Mouse (Mus musculus): ENCODE data around the gene Bfar. TPM values are rescaled to one million over a fixed set of nuclear protein-coding genes. Genes with fewer than 3 reads are reported as not detected.

Gene Bfar
- polyA plus RNA-seq, 1 experiment: 24.1 TPM

GRCm38 (mm10) chr16:13750626-13751025 lies 79.0 kb downstream of the Bfar start:
- peaks cover 9% of the 10 kb centered on the region for H3K9me3 ChIP-seq (replicated peaks; ENCODE audit: control insufficient read depth, insufficient read depth, low read length, poor library complexity, severe bottlenecking)
- no peaks in the 10 kb centered on the region for H3K27me3 ChIP-seq (ENCODE audit: control insufficient read depth, insufficient read depth, low read length, poor library complexity, severe bottlenecking)
- H3K27ac ChIP-seq (ENCODE audit: insufficient read depth, low read length): peak overlapping the region; percentile 100
- no peaks in the 10 kb centered on the region for H3K36me3 ChIP-seq (ENCODE audit: control insufficient read depth, insufficient read depth, low read length, poor library complexity, severe bottlenecking)
- 0 out of 2 replicates have a peak, but pooled peaks have one; percentile 32 for TF ChIP-seq EP300 (IDR thresholded peaks at IDR 0.05; ENCODE audit: insufficient read depth, low read depth, low read length)
- TF ChIP-seq CTCF (IDR thresholded peaks at IDR 0.05; ENCODE audit: low read depth, low read length): no peak
- no peaks in the 10 kb centered on the region for H3K4me1 ChIP-seq (ENCODE audit: control insufficient read depth, insufficient read depth, low read length)
- peak overlapping the region; percentile 5; the same call in 1 of the 2 replicates for H3K4me3 ChIP-seq (ENCODE audit: low read depth, low read length)
- no peak overlapping the region for H3K9ac ChIP-seq (ENCODE audit: low read depth, poor library complexity, severe bottlenecking)

Other genes with a start within 250 kb of the Bfar start
- 68.0 and 80.3 TPM in 2 replicates for gene Parn, start 3.7 kb upstream of the Bfar start, polyA plus RNA-seq (2011; ENCODE audit: insufficient read depth, insufficient read length, low read depth, missing spikeins)
- 3.9 and 4.6 TPM in 2 replicates for gene 3110001I22Rik, start 71 bp downstream of the Bfar start, polyA plus RNA-seq (2011; ENCODE audit: insufficient read depth, insufficient read length, low read depth, missing spikeins)
- gene Pla2g10, start 59.1 kb downstream of the Bfar start, polyA plus RNA-seq (2011; ENCODE audit: insufficient read depth, insufficient read length, low read depth, missing spikeins): 7.8 and 11.8 TPM in 2 replicates
- 131 and 134 TPM in 2 replicates for gene Rrn3, start 108.8 kb downstream of the Bfar start, polyA plus RNA-seq (2011; ENCODE audit: insufficient read depth, insufficient read length, low read depth, missing spikeins)
- 57.6 and 61.3 TPM in 2 replicates for gene Ntan1, start 147.0 kb downstream of the Bfar start, polyA plus RNA-seq (2011; ENCODE audit: insufficient read depth, insufficient read length, low read depth, missing spikeins)
- gene Pdxdc1, start 231.3 kb downstream of the Bfar start, polyA plus RNA-seq (2011; ENCODE audit: insufficient read depth, insufficient read length, low read depth, missing spikeins): 135 and 156 TPM in 2 replicates
- 19.9 and 28.4 TPM in 2 replicates for gene Mpv17l, start 231.3 kb downstream of the Bfar start, polyA plus RNA-seq (2011; ENCODE audit: insufficient read depth, insufficient read length, low read depth, missing spikeins)